Mouse (Mus musculus) cortical plate, adult 2 months (tissue): ENCODE measurements around the gene Lpp. TPM values are rescaled to one million over a fixed set of nuclear protein-coding genes. Genes with fewer than 3 reads are reported as not detected.

Source experiments
- H3K27ac ChIP-seq: fragments of 200-500 bp; 2 replicates; pipeline ENCODE4 v1.5.1; 2012; ENCODE audit warnings: low read length, control low read depth, inconsistent platforms; ENCODE audit not compliant: insufficient read depth
- H3K4me1 ChIP-seq: fragments of 200-500 bp; 2 replicates; pipeline ENCODE4 v1.6.1; 2011; ENCODE audit warnings: low read length; ENCODE audit not compliant: control insufficient read depth, insufficient read depth
- H3K4me3 ChIP-seq: fragments of 200-500 bp; 2 replicates; pipeline ENCODE4 v1.5.1; 2011; ENCODE audit warnings: mild to moderate bottlenecking, low read length, control low read depth; ENCODE audit not compliant: insufficient read depth
- CTCF ChIP-seq: fragments of 200-500 bp; IDR thresholded peaks from 2 replicates; pipeline ENCODE4 v1.5.1; 2011; ENCODE audit warnings: mild to moderate bottlenecking, control low read depth, low read length; ENCODE audit not compliant: insufficient read depth; ENCODE audit errors: extremely low read depth
- POLR2A ChIP-seq: fragments of 200-500 bp; IDR thresholded peaks from 2 replicates; pipeline ENCODE4 v1.6.1; 2011; ENCODE audit warnings: mild to moderate bottlenecking, low read length, control low read depth; ENCODE audit not compliant: insufficient read depth; ENCODE audit errors: extremely low read depth
- polyA plus RNA-seq: library from polyadenylated mRNA; depleted of rRNA; stranded (reverse); fragments of >200 nt; gene quantifications from 2 replicates; pipeline ENCODE4 v1.2.3, GENCODE M21; 2012

The Lpp gene
- polyA plus RNA-seq, 1 experiment = 2.5 TPM

DNA sequence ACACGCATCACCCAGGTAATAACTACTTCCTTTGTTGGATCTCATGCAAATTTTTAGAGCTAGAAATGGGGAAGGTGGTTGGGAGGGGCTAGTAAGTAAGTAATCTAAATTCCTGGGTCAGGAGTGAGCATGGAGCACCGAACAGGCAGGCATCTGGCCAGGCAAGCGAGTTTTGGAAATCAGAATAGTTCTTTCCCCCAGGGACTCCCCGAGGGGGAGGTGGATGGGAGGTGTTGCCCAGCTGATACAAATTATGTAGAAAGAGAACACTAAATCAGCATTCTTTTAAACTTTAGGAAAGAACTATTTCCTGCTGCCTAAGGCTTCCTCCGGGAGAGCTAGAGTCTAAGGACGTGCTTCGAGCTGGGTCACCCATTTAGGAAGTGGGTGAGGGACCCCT lies 25.8 kb upstream of the Lpp start:
- Histone ChIP-seq H3K4me3 (no peak overlapping the region), H3K4me1 (no peaks in the 10 kb centered on the region), H3K27ac (no peak overlapping the region)
- TF ChIP-seq CTCF (no peak), POLR2A (no peak)

DNA sequence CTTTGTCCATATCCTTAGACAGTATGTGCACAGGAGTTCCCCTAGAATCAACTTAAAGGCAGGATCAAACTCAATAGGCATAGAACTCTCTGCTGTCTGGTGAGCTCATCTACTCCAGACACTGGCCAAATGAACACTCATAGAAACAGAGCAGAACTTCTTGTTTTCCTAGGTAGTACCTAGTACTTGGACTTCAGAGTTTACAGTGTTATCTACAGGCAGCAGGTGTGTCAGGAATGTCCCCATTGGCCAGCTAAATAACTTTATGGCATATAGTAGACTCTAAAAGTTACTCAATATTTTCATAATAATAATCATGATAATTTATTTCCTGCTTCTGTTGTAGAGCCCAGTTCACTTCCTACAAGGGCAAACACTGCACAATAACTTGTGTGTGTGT lies 16.8 kb upstream of the Lpp start:
- no peak overlapping the region for H3K27ac ChIP-seq

DNA sequence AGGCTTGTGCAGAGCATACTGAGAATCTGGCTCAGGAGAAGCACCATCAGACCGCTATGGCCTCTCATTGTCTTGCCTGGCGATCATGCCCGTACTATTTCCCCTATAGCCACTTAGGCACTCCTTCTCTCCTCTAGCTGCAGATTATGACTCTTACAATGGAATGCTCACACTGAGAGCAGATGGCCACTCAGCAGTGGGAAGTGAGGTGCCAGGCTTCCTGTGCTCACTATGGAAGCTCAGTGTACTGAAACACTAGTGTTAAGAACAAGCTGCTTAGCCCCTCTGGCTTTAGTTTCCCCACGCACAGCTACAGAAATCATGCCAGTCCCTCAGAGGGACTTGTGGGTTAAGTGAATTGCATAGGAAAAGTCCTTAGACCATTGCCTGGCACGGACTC lies 2.7 kb upstream of the Lpp start:
- Histone ChIP-seq H3K4me1 (no peaks in the 10 kb centered on the region; the same call in 1 of the 2 replicates), H3K4me3 (no peak overlapping the region), H3K27ac (no peak overlapping the region)
- no peak for TF ChIP-seq CTCF
- TF ChIP-seq POLR2A = no peak

More for the DNA sequence above, 16.8 kb upstream of the Lpp start:
- no peaks in the 10 kb centered on the region for H3K4me1 ChIP-seq
- H3K4me3 ChIP-seq = no peak overlapping the region
- TF ChIP-seq CTCF = no peak
- no peak for TF ChIP-seq POLR2A

DNA sequence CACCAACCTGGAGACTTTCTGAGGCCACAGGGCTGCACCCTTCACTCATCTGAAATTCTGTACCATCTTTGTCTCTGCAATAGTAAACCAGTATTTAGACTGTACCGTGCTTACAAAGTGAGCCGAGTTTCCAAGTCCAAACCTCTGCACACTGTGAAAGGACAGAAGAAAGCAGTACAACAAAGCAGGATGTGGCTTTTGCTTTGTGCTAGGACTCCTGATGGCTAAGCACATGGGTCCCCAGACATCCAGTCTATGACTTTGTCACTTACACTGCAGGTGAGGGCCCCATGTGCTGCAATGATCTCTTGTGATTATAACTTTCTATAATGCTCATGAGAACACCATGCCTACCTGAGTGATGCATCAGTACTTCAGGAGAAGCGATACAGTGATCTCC lies 2.2 kb upstream of the Lpp start:
- TF ChIP-seq POLR2A = no peak
- no peak for TF ChIP-seq CTCF
- Histone ChIP-seq H3K4me3 (no peak overlapping the region), H3K27ac (no peak overlapping the region), H3K4me1 (no peaks in the 10 kb centered on the region; the same call in 1 of the 2 replicates)

DNA sequence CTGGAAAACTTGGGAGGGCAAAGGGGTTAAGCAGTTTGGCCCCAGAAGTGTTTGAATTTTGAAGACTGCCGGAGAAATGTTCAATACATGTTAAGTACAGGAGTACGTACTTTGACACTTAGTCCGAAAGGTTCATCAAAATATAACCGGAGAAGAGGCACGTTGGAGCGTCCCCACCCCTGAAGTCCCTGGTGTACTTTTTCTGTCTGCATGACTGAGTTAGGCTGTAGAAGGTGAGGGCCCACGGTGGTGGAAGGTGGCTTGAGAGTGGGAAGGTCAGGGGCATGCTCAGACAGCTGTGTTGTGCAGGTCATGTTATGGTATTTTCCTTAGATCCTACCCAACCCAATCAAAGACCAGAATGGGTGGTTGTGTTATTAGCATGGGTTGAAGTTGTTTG lies 1.4 kb upstream of the Lpp start:
- H3K4me3 ChIP-seq = no peak overlapping the region
- no peak for TF ChIP-seq POLR2A
- no peak for TF ChIP-seq CTCF
- no peaks in the 10 kb centered on the region; the same call in 1 of the 2 replicates for H3K4me1 ChIP-seq
- no peak overlapping the region for H3K27ac ChIP-seq

DNA sequence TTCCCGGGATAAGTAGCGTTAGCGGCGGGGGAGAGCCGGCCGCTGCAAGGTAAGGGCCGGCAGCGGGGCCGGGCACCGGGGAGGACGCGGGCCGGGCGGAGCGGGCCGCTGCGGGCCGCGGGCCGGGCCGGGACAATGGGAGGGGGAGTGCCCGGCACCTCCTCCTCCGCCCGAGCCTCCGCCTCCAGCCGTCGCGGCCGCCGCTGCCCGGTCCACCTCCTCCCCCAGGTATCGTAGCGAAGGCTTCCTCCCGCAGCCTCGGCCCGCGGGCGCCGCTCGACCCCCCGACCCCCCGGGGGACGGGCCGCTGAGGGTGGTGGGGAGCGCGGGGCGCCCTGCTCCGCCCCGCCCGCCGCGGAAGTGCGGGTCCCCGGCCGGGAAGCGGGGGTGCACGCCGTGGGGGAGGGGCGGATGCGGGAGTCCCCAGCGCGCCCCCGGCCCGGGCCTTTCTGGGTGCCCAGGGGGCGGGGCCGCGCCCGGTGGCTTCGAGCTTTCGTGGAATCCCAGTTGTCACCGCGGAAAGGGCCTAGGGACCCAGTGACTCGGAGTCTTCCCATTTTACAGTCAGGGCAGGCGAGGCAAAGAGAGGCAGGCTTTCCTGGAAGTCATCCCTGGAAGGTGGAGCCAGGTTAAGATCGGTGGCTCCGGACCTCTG lies 376 bp downstream of the Lpp start:
- TF ChIP-seq CTCF = no peak
- TF ChIP-seq POLR2A = no peak
- H3K4me1 ChIP-seq = no peaks in the 10 kb centered on the region; the same call in 1 of the 2 replicates
- no peak overlapping the region for H3K27ac ChIP-seq
- H3K4me3 ChIP-seq = peak overlapping the region; percentile 76

DNA sequence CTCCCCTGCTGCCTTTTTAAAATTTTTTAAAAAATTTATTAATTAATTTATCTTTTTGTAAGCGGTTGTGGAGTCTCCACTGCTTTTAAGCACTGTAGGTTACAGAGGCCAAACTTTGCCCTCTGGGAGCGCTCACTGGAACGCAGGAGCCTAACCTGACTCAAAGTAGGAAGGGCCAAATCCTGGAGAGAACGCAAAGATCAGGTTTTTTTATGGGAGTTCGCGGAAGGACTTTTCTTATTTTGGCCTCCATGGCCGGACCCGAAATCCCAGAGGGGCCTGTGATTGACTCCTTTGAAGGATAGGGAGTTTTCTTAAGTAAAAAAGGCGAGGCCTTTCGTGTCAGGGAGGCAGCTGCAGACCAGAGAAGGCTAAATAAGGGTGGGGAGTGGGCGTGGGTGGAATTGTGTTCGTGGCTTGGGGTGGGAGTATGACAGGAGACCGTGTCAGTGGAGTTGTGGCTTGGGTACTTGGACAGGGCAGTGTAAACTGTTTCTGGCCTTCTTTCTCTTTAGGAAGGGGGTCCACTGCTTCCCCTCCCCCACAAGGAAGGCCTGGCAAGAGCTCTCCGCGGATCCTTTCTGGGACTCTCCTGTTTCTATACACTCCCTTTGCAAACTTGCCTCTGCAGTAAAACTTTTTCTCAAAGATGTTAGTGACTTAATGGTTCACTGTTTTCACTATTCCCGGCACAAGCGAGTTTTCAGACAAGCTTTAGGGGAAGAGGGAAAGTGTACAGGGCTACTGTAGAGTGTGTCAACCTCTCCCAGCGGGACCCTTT lies 1.1 kb downstream of the Lpp start:
- Histone ChIP-seq H3K4me3 (peak overlapping the region; percentile 76), H3K4me1 (no peaks in the 10 kb centered on the region; the same call in 1 of the 2 replicates), H3K27ac (no peak overlapping the region)
- no peak for TF ChIP-seq CTCF
- no peak for TF ChIP-seq POLR2A

DNA sequence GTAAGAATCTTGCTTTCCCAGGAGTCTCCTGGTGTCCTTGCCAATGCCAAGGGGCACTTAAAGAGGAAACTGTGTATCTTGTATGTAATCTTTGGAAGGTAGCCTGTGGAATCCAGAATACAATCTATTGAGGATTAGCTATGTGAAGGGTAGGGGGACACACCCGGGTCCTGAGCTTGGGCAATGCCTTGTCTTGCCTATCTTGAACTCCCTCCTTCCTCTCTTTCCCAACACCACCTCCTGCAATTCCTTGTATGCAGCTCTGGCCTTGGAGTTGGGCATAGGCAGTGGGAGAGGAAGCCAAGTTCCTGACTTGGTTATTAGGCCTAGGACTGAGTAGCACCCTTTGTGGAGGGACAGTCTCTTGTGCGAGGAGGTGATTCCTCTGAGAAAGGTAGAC lies 1.8 kb downstream of the Lpp start:
- TF ChIP-seq CTCF (no peak), POLR2A (no peak)
- H3K4me1 ChIP-seq = no peaks in the 10 kb centered on the region; the same call in 1 of the 2 replicates
- H3K27ac ChIP-seq = no peak overlapping the region
- no peak overlapping the region for H3K4me3 ChIP-seq

DNA sequence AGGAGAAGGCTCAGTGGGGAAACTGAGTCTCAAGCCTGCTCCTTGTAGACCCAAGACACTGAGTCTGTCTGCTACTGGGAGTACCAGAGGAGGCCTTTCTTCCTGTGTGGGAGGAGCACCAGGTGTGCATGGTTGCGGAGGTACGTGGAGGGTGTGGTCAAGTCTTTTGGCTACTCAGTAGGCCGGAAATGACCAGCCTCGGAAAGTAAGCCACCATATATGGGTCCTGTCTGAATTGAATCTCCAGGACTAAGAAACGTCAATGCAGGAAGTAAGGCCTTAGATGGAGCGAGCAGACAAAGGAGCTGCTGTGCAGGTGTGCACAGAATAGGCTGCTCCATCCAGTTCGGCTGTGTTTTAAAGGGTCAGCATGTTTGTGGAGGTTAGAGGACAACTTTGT lies 3.2 kb downstream of the Lpp start:
- TF ChIP-seq CTCF = no peak
- TF ChIP-seq POLR2A = no peak
- Histone ChIP-seq H3K4me1 (no peaks in the 10 kb centered on the region; the same call in 1 of the 2 replicates), H3K4me3 (no peak overlapping the region), H3K27ac (no peak overlapping the region)

DNA sequence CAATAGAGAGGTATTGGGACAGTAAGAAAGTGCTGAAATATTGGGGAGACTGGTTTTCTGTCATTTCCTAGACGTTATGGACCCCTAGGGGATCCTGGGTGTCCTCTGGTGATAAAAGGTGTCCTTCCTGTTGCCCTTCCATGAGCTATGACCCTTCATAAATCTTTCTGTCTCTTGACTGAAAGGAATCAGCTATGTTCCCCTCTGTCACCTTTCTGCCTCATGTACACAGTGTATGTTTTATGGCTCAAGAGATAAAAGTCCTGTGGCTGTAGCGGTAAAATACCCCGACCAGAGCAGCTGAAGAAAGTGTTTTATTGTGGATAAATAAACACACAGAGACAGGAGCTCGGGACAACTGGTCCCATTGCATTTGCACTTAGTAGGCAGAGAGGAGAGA lies 5.2 kb downstream of the Lpp start:
- TF ChIP-seq POLR2A (no peak), CTCF (no peak)
- Histone ChIP-seq H3K27ac (no peak overlapping the region), H3K4me1 (no peaks in the 10 kb centered on the region), H3K4me3 (no peak overlapping the region)
